Mouse (Mus musculus): ENCODE results near the gene Zswim4.

The Zswim4 gene

GRCm38 (mm10) chr8:84182833-84183232 lies 54.0 kb downstream of the Zswim4 start:
- DNase-seq (ENCODE audit: low read depth, low spot score): no peak

GRCm38 (mm10) chr8:84180530-84181190 lies 56.2 kb downstream of the Zswim4 start:
- no peak for DNase-seq (ENCODE audit: low read depth, low spot score)

GRCm38 (mm10) chr8:84179946-84180345 lies 56.9 kb downstream of the Zswim4 start:
- DNase-seq (ENCODE audit: low read depth, low spot score): no peak

- no peak for DNase-seq (ENCODE audit: low read depth, low spot score)
Measured at GRCm38 (mm10) chr8:84178592-84178991, 58.3 kb downstream of the Zswim4 start.

- no peak for DNase-seq (ENCODE audit: low read depth, low spot score)
Measured at GRCm38 (mm10) chr8:84177405-84177804, 59.5 kb downstream of the Zswim4 start.

GRCm38 (mm10) chr8:84176560-84176959 lies 60.3 kb downstream of the Zswim4 start:
- no peak for DNase-seq (ENCODE audit: low read depth, low spot score)

- no peak for DNase-seq (ENCODE audit: low read depth, low spot score)
Measured at GRCm38 (mm10) chr8:84173861-84174260, 63.0 kb downstream of the Zswim4 start.

- no peak for DNase-seq (ENCODE audit: low read depth, low spot score)
Measured at GRCm38 (mm10) chr8:84170096-84170495, 66.8 kb downstream of the Zswim4 start.

- no peak for DNase-seq (ENCODE audit: low read depth, low spot score)
Measured at GRCm38 (mm10) chr8:84167696-84168095, 69.2 kb downstream of the Zswim4 start.

All from retina, adult 2 months (tissue).